Mouse (Mus musculus): ENCODE measurements around the gene Mrtfb.

DNA sequence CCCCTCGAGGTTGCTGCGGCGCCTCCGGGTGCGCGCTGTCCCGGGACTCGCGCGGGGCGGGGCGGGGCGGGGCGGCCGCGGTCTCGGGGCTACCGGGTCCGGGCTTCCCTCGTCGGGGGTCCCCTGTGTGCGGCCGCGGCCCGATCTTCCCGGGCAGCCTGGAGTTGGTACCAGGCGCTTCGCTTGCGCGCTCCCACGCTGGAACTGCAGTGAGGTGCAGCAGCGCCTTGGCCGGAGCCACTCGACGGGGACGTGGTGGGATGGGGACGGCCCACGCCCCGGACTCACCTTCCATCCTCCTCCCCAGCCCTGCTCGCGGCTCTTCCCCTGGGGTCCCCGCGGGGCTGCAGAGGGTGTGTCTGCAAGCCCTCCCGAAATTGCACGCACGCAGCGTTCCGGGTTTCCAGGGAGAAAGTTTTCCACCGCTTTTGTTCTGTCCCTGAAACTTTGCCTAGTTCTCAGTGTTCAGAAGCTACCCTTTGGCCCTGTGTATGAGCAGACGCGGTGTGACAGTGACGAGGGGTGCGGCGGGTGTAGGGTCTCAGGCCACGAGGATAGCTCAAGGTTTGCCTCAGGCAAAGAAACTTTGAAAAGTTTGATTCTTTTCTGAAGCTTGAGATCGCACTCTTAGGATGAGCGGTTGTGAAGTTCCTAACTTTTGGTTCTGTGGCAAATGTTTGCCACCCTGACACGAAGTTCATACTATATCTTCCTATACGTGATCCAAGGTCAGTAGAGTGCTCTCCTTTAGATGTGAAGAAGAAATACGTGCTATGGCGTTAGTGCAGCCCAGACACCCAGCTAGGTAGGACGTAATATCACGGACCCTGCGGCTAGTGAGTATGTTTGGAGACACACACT lies 616 bp downstream of the Mrtfb start:
- TF ChIP-seq GATA1 (IDR thresholded peaks at IDR 0.05; ENCODE audit: borderline replicate concordance, low read length) (no peak), FLI1 (IDR thresholded peaks at IDR 0.05; ENCODE audit: low read length) (no peak)

Data from megakaryocyte, embryonic 14.5 days (primary cell).